8 mouse cellular contexts compared by ENCODE assay signal in the genomic region with DNA sequence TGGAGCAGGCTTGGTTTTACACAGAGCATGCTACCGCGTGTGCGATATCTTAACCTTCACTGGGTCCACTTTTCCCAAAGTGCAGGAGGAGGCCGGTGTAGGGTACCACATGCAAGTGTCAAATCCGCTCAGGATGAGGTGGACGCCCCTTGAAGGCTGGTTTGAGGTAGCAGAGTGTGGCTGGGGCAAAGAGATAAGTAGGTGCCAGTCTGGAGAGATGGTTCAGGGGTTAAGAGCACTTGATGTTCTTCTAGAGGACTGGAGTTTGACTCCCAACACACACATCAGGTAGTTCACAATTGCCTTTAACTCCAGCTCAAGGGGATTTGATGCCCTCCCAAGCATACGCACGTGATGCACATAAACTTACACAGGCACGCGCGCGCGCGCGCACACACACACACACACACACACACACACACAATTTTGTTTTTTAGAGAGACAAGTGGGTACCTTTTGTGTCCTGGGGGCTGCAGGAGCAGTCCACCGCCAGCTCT. TPM values are rescaled to one million over a fixed set of nuclear protein-coding genes. Genes with fewer than 3 reads are reported as not detected.
DNase-seq lines count a peak whose midpoint lies in the region; ATAC-seq lines count a peak whose summit lies in the region.

No protein-coding gene starts in this region.

- ATAC-seq in lung, embryonic 16.5 days (ENCODE audit: low read depth): no peak
- no peak for ATAC-seq in embryonic facial prominence, embryonic 12.5 days (ENCODE audit: insufficient number of reproducible peaks, insufficient read depth, low FRiP score, low TSS enrichment)
- no peak for ATAC-seq in hindbrain, embryonic 14.5 days (ENCODE audit: low FRiP score)
- ATAC-seq in midbrain, embryonic 14.5 days (ENCODE audit: low FRiP score, low TSS enrichment): no peak; the same call in 1 of the 2 replicates

- no peak for DNase-seq in lung, postnatal 36 days
- no peak for DNase-seq in hindbrain, embryonic 14.5 days (ENCODE audit: low spot score)
- no peak for DNase-seq in midbrain, embryonic 14.5 days
- no peak for DNase-seq in layer of hippocampus, adult 9-10 months (ENCODE audit: low spot score)
- DNase-seq in cerebellum, postnatal 14 days: no peak
- DNase-seq in layer of hippocampus, adult 8-10 months (ENCODE audit: low spot score in 2 of 2): no peak

- no peaks in the 10 kb centered on the region for H3K27me3 ChIP-seq in lung, embryonic 16.5 days (ENCODE audit: control insufficient read depth, insufficient read depth, low read depth, low read length)
- H3K27me3 ChIP-seq in embryonic facial prominence, embryonic 12.5 days: 0 out of 2 replicates have a peak, but pooled peaks cover 5% of the 10 kb centered on the region
- no peaks in the 10 kb centered on the region for H3K27me3 ChIP-seq in hindbrain, embryonic 14.5 days (ENCODE audit: control insufficient read depth, insufficient read depth, low read length)
- H3K27me3 ChIP-seq in midbrain, embryonic 14.5 days (ENCODE audit: control insufficient read depth, insufficient read depth, low read length): no peaks in the 10 kb centered on the region

- H3K4me1 ChIP-seq in lung, embryonic 16.5 days (replicated peaks; ENCODE audit: control insufficient read depth, insufficient read depth, low read length): peaks cover 19% of the 10 kb centered on the region
- H3K4me1 ChIP-seq in embryonic facial prominence, embryonic 12.5 days: peaks cover 8% of the 10 kb centered on the region
- peaks cover 19% of the 10 kb centered on the region for H3K4me1 ChIP-seq in hindbrain, embryonic 14.5 days (replicated peaks; ENCODE audit: control insufficient read depth, insufficient read depth, low read length)
- H3K4me1 ChIP-seq in midbrain, embryonic 14.5 days (ENCODE audit: control insufficient read depth, insufficient read depth, low read length): peaks cover 14% of the 10 kb centered on the region

- peak overlapping the region; percentile 84 for H3K4me3 ChIP-seq in lung, embryonic 16.5 days (ENCODE audit: low read length)
- peak overlapping the region; percentile 82 for H3K4me3 ChIP-seq in embryonic facial prominence, embryonic 12.5 days
- peak overlapping the region; percentile 85 for H3K4me3 ChIP-seq in hindbrain, embryonic 14.5 days (replicated peaks; ENCODE audit: low read length)
- H3K4me3 ChIP-seq in midbrain, embryonic 14.5 days (replicated peaks; ENCODE audit: low read depth, low read length): peak overlapping the region; percentile 83

- peak overlapping the region; percentile 74 for H3K4me2 ChIP-seq in lung, embryonic 16.5 days (ENCODE audit: low read depth, low read length)
- H3K4me2 ChIP-seq in embryonic facial prominence, embryonic 12.5 days (replicated peaks): peak overlapping the region; percentile 90
- H3K4me2 ChIP-seq in hindbrain, embryonic 14.5 days (replicated peaks): peak overlapping the region; percentile 72
- peak overlapping the region; percentile 67 for H3K4me2 ChIP-seq in midbrain, embryonic 14.5 days (ENCODE audit: low read length)

- H3K9me3 ChIP-seq in lung, embryonic 16.5 days (ENCODE audit: control insufficient read depth, low read length): no peaks in the 10 kb centered on the region
- no peaks in the 10 kb centered on the region for H3K9me3 ChIP-seq in embryonic facial prominence, embryonic 12.5 days
- no peaks in the 10 kb centered on the region for H3K9me3 ChIP-seq in hindbrain, embryonic 14.5 days (ENCODE audit: control insufficient read depth, low read length)
- no peaks in the 10 kb centered on the region for H3K9me3 ChIP-seq in midbrain, embryonic 14.5 days (ENCODE audit: control insufficient read depth, low read length)

- H3K36me3 ChIP-seq in lung, embryonic 16.5 days (ENCODE audit: control insufficient read depth, insufficient read depth, low read length): peaks cover 15% of the 10 kb centered on the region
- H3K36me3 ChIP-seq in embryonic facial prominence, embryonic 12.5 days: peaks cover 12% of the 10 kb centered on the region
- H3K36me3 ChIP-seq in hindbrain, embryonic 14.5 days (replicated peaks; ENCODE audit: control insufficient read depth, insufficient read depth): peaks cover 21% of the 10 kb centered on the region
- H3K36me3 ChIP-seq in midbrain, embryonic 14.5 days (ENCODE audit: control insufficient read depth, insufficient read depth, low read length): peaks cover 10% of the 10 kb centered on the region; the same call in 1 of the 2 replicates

- peak overlapping the region; percentile 84 for H3K27ac ChIP-seq in lung, embryonic 16.5 days (ENCODE audit: low read length)
- H3K27ac ChIP-seq in embryonic facial prominence, embryonic 12.5 days: peak overlapping the region; percentile 78; the same call in 1 of the 2 replicates
- H3K27ac ChIP-seq in hindbrain, embryonic 14.5 days: peak overlapping the region; percentile 88
- peak overlapping the region; percentile 87 for H3K27ac ChIP-seq in midbrain, embryonic 14.5 days (replicated peaks; ENCODE audit: low read depth, low read length)

- WGBS in lung, embryonic 16.5 days: 11% methylated on average over 16 of the region's 16 CpGs
- 11% methylated on average over 16 of the region's 16 CpGs for WGBS in embryonic facial prominence, embryonic 12.5 days
- 27% methylated on average over 9 of the region's 16 CpGs for WGBS in hindbrain, embryonic 14.5 days
- WGBS in midbrain, embryonic 14.5 days: 12% methylated on average over 16 of the region's 16 CpGs

- peak overlapping the region; percentile 85 for H3K9ac ChIP-seq in lung, embryonic 16.5 days (ENCODE audit: low read length)
- H3K9ac ChIP-seq in embryonic facial prominence, embryonic 12.5 days: peak overlapping the region; percentile 80
- H3K9ac ChIP-seq in hindbrain, embryonic 14.5 days: peak overlapping the region; percentile 72
- peak overlapping the region; percentile 66 for H3K9ac ChIP-seq in midbrain, embryonic 14.5 days (replicated peaks; ENCODE audit: low read length)

RNA-seq across cellular contexts. Expression of gene Tarbp1, which starts 1.0 kb away (rescaled TPM):
- polyA plus RNA-seq in lung, embryonic 16.5 days (2015; fragmentation: Nextera tagmentation; extraction: Ambion mirVana): 2.2 and 2.5 TPM in 2 replicates
- polyA plus RNA-seq in embryonic facial prominence, embryonic 12.5 days (2016; fragmentation: Nextera tagmentation; extraction: Ambion mirVana): 3.0 and 3.2 TPM in 2 replicates
- 2.2 and 2.5 TPM in 2 replicates for polyA plus RNA-seq in hindbrain, embryonic 14.5 days (2014; fragmentation: Nextera tagmentation; extraction: Ambion mirVana)
- polyA plus RNA-seq in midbrain, embryonic 14.5 days (2014; fragmentation: Nextera tagmentation; extraction: Ambion mirVana): 2.2 and 2.5 TPM in 2 replicates
- 1 to 10 TPM; 4.5 to 5.5 (median 5.2) TPM for total RNA-seq in layer of hippocampus, adult 8-10 months (2022)

RNA-seq across cellular contexts. Expression of gene Coa6, which starts 51.5 kb away (rescaled TPM):
- polyA plus RNA-seq in lung, embryonic 16.5 days (2015; fragmentation: Nextera tagmentation; extraction: Ambion mirVana): 51.0 and 54.4 TPM in 2 replicates
- polyA plus RNA-seq in embryonic facial prominence, embryonic 12.5 days (2016; fragmentation: Nextera tagmentation; extraction: Ambion mirVana): 47.1 TPM in 2 replicates
- polyA plus RNA-seq in hindbrain, embryonic 14.5 days (2014; fragmentation: Nextera tagmentation; extraction: Ambion mirVana): 44.7 and 51.1 TPM in 2 replicates
- polyA plus RNA-seq in midbrain, embryonic 14.5 days (2014; fragmentation: Nextera tagmentation; extraction: Ambion mirVana): 41.4 and 42.8 TPM in 2 replicates
- 10 to 100 TPM; 19.2 to 23.9 (median 22.2) TPM for total RNA-seq in layer of hippocampus, adult 8-10 months (2022)
